Mouse (Mus musculus): ENCODE results near the gene Spop. TPM values are rescaled to one million over a fixed set of nuclear protein-coding genes. Genes with fewer than 3 reads are reported as not detected.

Gene Spop
- polyA plus RNA-seq, 1 experiment from 2014 or later, result 168 TPM

GRCm38 (mm10) chr11:95540637-95541385, 126.9 kb downstream of the Spop start:
- whole genome bisulfite sequencing, result 24% methylated on average over 18 of the region's 18 CpGs
- ATAC-seq (ENCODE audit: insufficient number of reproducible peaks, low FRiP score, low TSS enrichment, low read depth), result no peak
- Histone ChIP-seq H3K4me2 (no peak overlapping the region), H3K27ac (no peak overlapping the region), H3K9me3 (no peaks in the 10 kb centered on the region), H3K4me3 (no peak overlapping the region), H3K9ac (no peak overlapping the region), H3K27me3 (peaks cover 5% of the 10 kb centered on the region; the same call in 1 of the 2 replicates), H3K4me1 (peaks cover 19% of the 10 kb centered on the region), H3K36me3 (no peaks in the 10 kb centered on the region)

Other genes starting within 250 kb of the Spop start
- gene Tac4, start 152.6 kb upstream of the Spop start, polyA plus RNA-seq (2015; fragmentation: Nextera tagmentation; extraction: Ambion mirVana), result 0.12 and 0.32 TPM in 2 replicates
- gene Kat7, start 103.8 kb upstream of the Spop start, polyA plus RNA-seq (2015; fragmentation: Nextera tagmentation; extraction: Ambion mirVana), result 60.0 and 62.7 TPM in 2 replicates
- 13.8 and 14.6 TPM in 2 replicates for gene Fam117a, start 77.1 kb upstream of the Spop start, polyA plus RNA-seq (2015; fragmentation: Nextera tagmentation; extraction: Ambion mirVana)
- 95.0 and 102 TPM in 2 replicates for gene Slc35b1, start 29.4 kb upstream of the Spop start, polyA plus RNA-seq (2015; fragmentation: Nextera tagmentation; extraction: Ambion mirVana)
- gene Nxph3, start 100.5 kb downstream of the Spop start, polyA plus RNA-seq (2015; fragmentation: Nextera tagmentation; extraction: Ambion mirVana), result 0.69 and 0.70 TPM in 2 replicates
- 34.0 and 45.2 TPM in 2 replicates for gene Ngfr, start 173.7 kb downstream of the Spop start, polyA plus RNA-seq (2015; fragmentation: Nextera tagmentation; extraction: Ambion mirVana)

All from limb, embryonic 15.5 days (tissue).